Mouse (Mus musculus): ENCODE data around the gene Dtymk. TPM values are rescaled to one million over a fixed set of nuclear protein-coding genes. Genes with fewer than 3 reads are reported as not detected.
"Not testable (repeated sequence)": the region's sequence is repeated elsewhere in the genome, so short reads cannot be mapped to it uniquely, and the experiment has no call there.

Dtymk gene
- polyA plus RNA-seq, 1 experiment from 2014 or later, result 251 TPM

- H3K4me3 ChIP-seq (replicated peaks), result peak within 1 kb of the TSS; percentile 92
- H3K9ac ChIP-seq, result peak within 1 kb of the TSS; percentile 89
- WGBS, result under 1% methylated on average over 92 of the region's 94 CpGs
- H3K4me2 ChIP-seq, result peak within 1 kb of the TSS; percentile 88
- peaks cover 41% of the 10 kb centered on the region for H3K4me1 ChIP-seq
- H3K36me3 ChIP-seq, result peaks cover 51% of the 10 kb centered on the region
- H3K27ac ChIP-seq, result peak within 1 kb of the TSS; percentile 99
- no peaks in the 10 kb centered on the region for H3K27me3 ChIP-seq
- no peaks in the 10 kb centered on the region for H3K9me3 ChIP-seq (replicated peaks)
- ATAC-seq (replicated peaks; ENCODE audit: low FRiP score), result peak; percentile 94
These were observed 2.1 kb upstream of the Dtymk start, which contains the start of gene Ing5 for GRCm38 (mm10) chr1:93803556-93804507. Ing5 (plus strand) TSS chr1:93803965.

GRCm38 (mm10) chr1:93802771-93803170 lies 1.0 kb upstream of the Dtymk start:
- Histone ChIP-seq H3K4me1 (peaks cover 41% of the 10 kb centered on the region), H3K27ac (peak overlapping the region; percentile 93; the same call in 1 of the 2 replicates), H3K4me3 (replicated peaks) (peak overlapping the region; percentile 92), H3K4me2 (peak overlapping the region; percentile 88), H3K9me3 (replicated peaks) (no peaks in the 10 kb centered on the region), H3K36me3 (peaks cover 51% of the 10 kb centered on the region), H3K27me3 (no peaks in the 10 kb centered on the region), H3K9ac (no peak overlapping the region)
- ATAC-seq (replicated peaks; ENCODE audit: low FRiP score), result no peak
- WGBS, result 83% methylated on average over 5 of the region's 5 CpGs

GRCm38 (mm10) chr1:93800670-93801503 lies 847 bp downstream of the Dtymk start:
- Histone ChIP-seq H3K27ac (peak overlapping the region; percentile 93), H3K4me1 (peaks cover 40% of the 10 kb centered on the region), H3K4me3 (replicated peaks) (peak overlapping the region; percentile 73), H3K9ac (peak overlapping the region; percentile 68), H3K27me3 (no peaks in the 10 kb centered on the region), H3K4me2 (peak overlapping the region; percentile 88), H3K9me3 (replicated peaks) (no peaks in the 10 kb centered on the region), H3K36me3 (peaks cover 49% of the 10 kb centered on the region)
- no peak for ATAC-seq (replicated peaks; ENCODE audit: low FRiP score)
- 74% methylated on average over 21 of the region's 21 CpGs for WGBS

GRCm38 (mm10) chr1:93795886-93796285 lies 5.8 kb downstream of the Dtymk start:
- ATAC-seq (replicated peaks; ENCODE audit: low FRiP score), result no peak
- WGBS, result 82% methylated on average over 8 of the region's 8 CpGs
- Histone ChIP-seq H3K4me1 (peaks cover 4% of the 10 kb centered on the region), H3K9ac (no peak overlapping the region), H3K9me3 (replicated peaks) (no peaks in the 10 kb centered on the region), H3K27ac (no peak overlapping the region), H3K36me3 (peaks cover 93% of the 10 kb centered on the region), H3K4me3 (replicated peaks) (no peak overlapping the region), H3K4me2 (no peak overlapping the region), H3K27me3 (no peaks in the 10 kb centered on the region)

- ATAC-seq (replicated peaks; ENCODE audit: low FRiP score), result no peak
- no peaks in the 10 kb centered on the region for H3K9me3 ChIP-seq (replicated peaks)
- H3K27ac ChIP-seq, result no peak overlapping the region
- peaks cover 95% of the 10 kb centered on the region for H3K36me3 ChIP-seq
- WGBS, result 90% methylated on average over 8 of the region's 8 CpGs
- no peak overlapping the region for H3K4me3 ChIP-seq (replicated peaks)
- H3K4me1 ChIP-seq, result no peaks in the 10 kb centered on the region
- H3K4me2 ChIP-seq, result no peak overlapping the region
- H3K27me3 ChIP-seq, result no peaks in the 10 kb centered on the region
- no peak overlapping the region for H3K9ac ChIP-seq
These were observed 7.2 kb downstream of the Dtymk start for GRCm38 (mm10) chr1:93794526-93794925.

- H3K4me1 ChIP-seq, result no peaks in the 10 kb centered on the region
- H3K4me2 ChIP-seq, result no peak overlapping the region
- no peaks in the 10 kb centered on the region for H3K9me3 ChIP-seq (replicated peaks)
- WGBS, result 83% methylated on average over 2 of the region's 2 CpGs
- H3K27ac ChIP-seq, result no peak overlapping the region
- no peaks in the 10 kb centered on the region for H3K27me3 ChIP-seq
- no peak overlapping the region for H3K9ac ChIP-seq
- H3K36me3 ChIP-seq, result peaks cover 100% of the 10 kb centered on the region
- no peak overlapping the region for H3K4me3 ChIP-seq (replicated peaks)
- ATAC-seq (replicated peaks; ENCODE audit: low FRiP score), result no peak
These were observed 14.8 kb downstream of the Dtymk start for GRCm38 (mm10) chr1:93786912-93787311.

- no peak for ATAC-seq (replicated peaks; ENCODE audit: low FRiP score)
- no peaks in the 10 kb centered on the region for H3K27me3 ChIP-seq
- 95% methylated on average over 5 of the region's 5 CpGs for WGBS
- H3K4me2 ChIP-seq, result no peak overlapping the region
- H3K4me1 ChIP-seq, result no peaks in the 10 kb centered on the region
- peaks cover 85% of the 10 kb centered on the region for H3K36me3 ChIP-seq
- no peak overlapping the region for H3K4me3 ChIP-seq (replicated peaks)
- H3K27ac ChIP-seq, result no peak overlapping the region
- no peaks in the 10 kb centered on the region for H3K9me3 ChIP-seq (replicated peaks)
- no peak overlapping the region for H3K9ac ChIP-seq
These were observed 25.0 kb downstream of the Dtymk start for GRCm38 (mm10) chr1:93776686-93777085.

GRCm38 (mm10) chr1:93769901-93770300 lies 31.8 kb downstream of the Dtymk start:
- WGBS, result 98% methylated on average over 3 of the region's 3 CpGs
- ATAC-seq (replicated peaks; ENCODE audit: low FRiP score), result no peak
- H3K4me1 ChIP-seq, result no peaks in the 10 kb centered on the region

GRCm38 (mm10) chr1:93767600-93767999 lies 34.1 kb downstream of the Dtymk start:
- Histone ChIP-seq H3K9ac (no peak overlapping the region), H3K9me3 (replicated peaks) (no peaks in the 10 kb centered on the region), H3K27me3 (no peaks in the 10 kb centered on the region), H3K27ac (no peak overlapping the region), H3K36me3 (peaks cover 33% of the 10 kb centered on the region), H3K4me1 (no peaks in the 10 kb centered on the region), H3K4me2 (no peak overlapping the region; the same call in 1 of the 2 replicates), H3K4me3 (replicated peaks) (no peak overlapping the region)
- 54% methylated on average over 6 of the region's 6 CpGs for WGBS
- ATAC-seq (replicated peaks; ENCODE audit: low FRiP score), result peak; percentile 66

More at GRCm38 (mm10) chr1:93769901-93770300, 31.8 kb downstream of the Dtymk start:
- Histone ChIP-seq H3K4me3 (replicated peaks) (no peak overlapping the region), H3K27me3 (no peaks in the 10 kb centered on the region), H3K9me3 (replicated peaks) (no peaks in the 10 kb centered on the region), H3K9ac (no peak overlapping the region), H3K36me3 (peaks cover 53% of the 10 kb centered on the region), H3K4me2 (no peak overlapping the region), H3K27ac (no peak overlapping the region)

- H3K4me1 ChIP-seq, result no peaks in the 10 kb centered on the region
- ATAC-seq (replicated peaks; ENCODE audit: low FRiP score), result no peak
- H3K4me3 ChIP-seq (replicated peaks), result no peak overlapping the region
- no peaks in the 10 kb centered on the region for H3K27me3 ChIP-seq
- no peak overlapping the region for H3K4me2 ChIP-seq
- no peaks in the 10 kb centered on the region for H3K9me3 ChIP-seq (replicated peaks)
- H3K36me3 ChIP-seq, result peaks cover 20% of the 10 kb centered on the region
- H3K9ac ChIP-seq, result no peak overlapping the region
- no peak overlapping the region for H3K27ac ChIP-seq
- WGBS, result 90% methylated on average over 9 of the region's 9 CpGs
These were observed 36.7 kb downstream of the Dtymk start for GRCm38 (mm10) chr1:93764871-93765591.

GRCm38 (mm10) chr1:93763531-93763930 lies 38.2 kb downstream of the Dtymk start:
- H3K9ac ChIP-seq; H3K36me3 ChIP-seq; H3K9me3 ChIP-seq (replicated peaks); ATAC-seq (replicated peaks; ENCODE audit: low FRiP score); H3K4me2 ChIP-seq; H3K27ac ChIP-seq; H3K4me3 ChIP-seq (replicated peaks); H3K4me1 ChIP-seq; H3K27me3 ChIP-seq: not testable (repeated sequence)
- 86% methylated on average over 3 of the region's 3 CpGs for WGBS
